Mouse (Mus musculus): ENCODE results near the gene Elk4. TPM values are rescaled to one million over a fixed set of nuclear protein-coding genes. Genes with fewer than 3 reads are reported as not detected.
A peak's percentile ranks its signal among the peaks of the same experiment; 100 is the strongest.

Elk4 gene
- polyA plus RNA-seq, 1 experiment = 33.1 TPM

DNA sequence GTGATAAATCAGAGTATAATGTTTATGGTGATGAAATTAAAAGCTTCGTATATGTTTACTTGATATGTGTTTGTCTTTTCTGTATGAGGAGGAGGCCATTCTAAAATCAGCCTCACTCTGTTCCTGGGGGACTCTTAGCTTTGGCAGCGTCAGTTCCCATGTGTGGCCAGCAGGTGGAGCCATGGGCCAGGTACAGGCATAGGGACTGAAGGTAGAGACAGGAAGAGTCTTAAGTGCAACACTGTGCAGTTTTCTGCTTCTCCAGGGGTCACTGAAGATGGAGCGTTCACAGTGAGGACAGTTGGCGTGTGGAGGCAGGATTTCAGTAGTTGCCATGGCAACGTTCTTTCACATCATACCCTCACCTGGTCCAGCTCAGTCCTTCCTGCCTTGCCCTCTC lies 24.5 kb upstream of the Elk4 start:
- 14% methylated on average over 5 of the region's 5 CpGs for WGBS
- Histone ChIP-seq H3K36me3 (ENCODE audit: control insufficient read depth, insufficient read depth, low read length) (no peaks in the 10 kb centered on the region), H3K4me3 (ENCODE audit: extremely low read depth, insufficient read depth, insufficient read length) (no peak overlapping the region), H3K27ac (ENCODE audit: insufficient read depth, low read length) (no peak overlapping the region), H3K27me3 (ENCODE audit: control insufficient read depth, insufficient read depth, low read length) (no peaks in the 10 kb centered on the region), H3K4me1 (ENCODE audit: control insufficient read depth, insufficient read depth, insufficient read length) (no peaks in the 10 kb centered on the region)
- TF ChIP-seq POLR2A (IDR thresholded peaks at IDR 0.05; ENCODE audit: low read depth, low read length) (no peak), CTCF (IDR thresholded peaks at IDR 0.05; ENCODE audit: extremely low read depth, insufficient read depth, insufficient read length, insufficient replicate concordance) (peak; percentile 98; the same call in 1 of the 2 replicates)
- DNase-seq (ENCODE audit: low read depth in 1 of 2, low spot score in 2 of 2) = peak; percentile 48 to 80

DNA sequence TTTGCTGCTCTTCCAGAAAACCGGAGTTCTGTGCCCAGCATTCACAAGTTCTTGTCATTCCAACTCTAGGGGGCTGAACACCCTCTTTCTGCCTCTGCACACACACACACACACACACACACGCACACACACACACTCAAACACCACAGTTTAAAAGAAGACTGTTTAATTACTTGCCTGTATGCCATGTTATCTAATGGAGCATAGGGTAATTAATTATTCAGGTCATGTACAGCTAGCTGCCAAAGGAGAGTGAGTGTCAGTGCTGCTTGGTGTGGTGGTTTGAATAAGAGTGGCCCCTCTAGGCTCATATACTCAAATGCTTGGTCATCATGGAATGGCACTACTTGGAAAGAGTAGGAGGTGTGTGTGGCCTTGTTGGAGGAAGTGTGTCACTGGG lies 23.6 kb upstream of the Elk4 start:
- Histone ChIP-seq H3K4me3 (ENCODE audit: extremely low read depth, insufficient read depth, insufficient read length) (no peak overlapping the region), H3K4me1 (ENCODE audit: control insufficient read depth, insufficient read depth, insufficient read length) (no peaks in the 10 kb centered on the region), H3K27me3 (ENCODE audit: control insufficient read depth, insufficient read depth, low read length) (no peaks in the 10 kb centered on the region), H3K27ac (ENCODE audit: insufficient read depth, low read length) (no peak overlapping the region), H3K36me3 (ENCODE audit: control insufficient read depth, insufficient read depth, low read length) (no peaks in the 10 kb centered on the region)
- WGBS = 74% methylated on average over 2 of the region's 2 CpGs
- no peak for DNase-seq (ENCODE audit: low read depth in 1 of 2, low spot score in 2 of 2)
- TF ChIP-seq POLR2A (IDR thresholded peaks at IDR 0.05; ENCODE audit: low read depth, low read length) = no peak
- TF ChIP-seq CTCF (IDR thresholded peaks at IDR 0.05; ENCODE audit: extremely low read depth, insufficient read depth, insufficient read length, insufficient replicate concordance) = no peak

DNA sequence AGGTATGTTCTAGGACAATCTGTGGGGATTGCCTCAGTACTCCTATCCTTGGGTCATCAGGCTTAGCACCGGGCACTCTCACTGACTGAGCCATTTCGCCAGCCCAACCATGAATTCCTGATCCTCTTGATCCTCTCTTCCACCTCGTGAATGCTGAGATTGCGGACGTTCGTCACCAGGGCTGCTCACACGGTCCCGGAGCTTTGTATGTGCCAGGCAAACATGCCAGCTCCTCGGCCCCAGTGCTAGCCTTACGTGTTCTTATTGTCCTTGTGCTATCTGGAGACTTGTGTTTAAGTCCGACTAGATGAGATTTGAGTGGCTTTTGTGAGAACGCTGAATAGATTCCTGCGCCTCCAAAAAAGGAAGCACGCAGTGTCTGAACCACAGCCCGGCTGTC lies 20.0 kb upstream of the Elk4 start:
- Histone ChIP-seq H3K27me3 (ENCODE audit: control insufficient read depth, insufficient read depth, low read length) (no peaks in the 10 kb centered on the region), H3K4me1 (ENCODE audit: control insufficient read depth, insufficient read depth, insufficient read length) (no peaks in the 10 kb centered on the region)

DNA sequence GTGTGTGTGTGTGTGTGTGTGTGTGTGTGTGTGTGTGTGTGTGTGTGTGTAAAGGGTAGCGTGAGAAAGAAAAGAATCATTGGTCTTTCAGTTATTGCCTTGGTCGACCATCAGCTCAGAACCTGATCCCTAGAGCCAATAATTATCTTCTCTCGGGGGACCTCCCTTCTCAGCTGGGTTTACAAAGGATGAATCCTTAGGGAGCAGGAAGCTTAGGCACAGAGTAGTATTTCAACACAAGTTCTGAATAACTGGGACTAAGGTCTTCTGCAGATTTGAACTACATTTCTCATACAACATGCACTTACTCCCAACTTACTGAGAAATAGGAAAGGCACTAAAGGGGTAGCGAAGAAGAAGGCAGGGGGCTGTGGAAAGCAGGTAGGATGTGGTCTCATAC lies 17.9 kb upstream of the Elk4 start:
- H3K4me1 ChIP-seq (ENCODE audit: control insufficient read depth, insufficient read depth, insufficient read length) = no peaks in the 10 kb centered on the region
- no peak overlapping the region for H3K4me3 ChIP-seq (ENCODE audit: extremely low read depth, insufficient read depth, insufficient read length)
- no peak overlapping the region for H3K27ac ChIP-seq (ENCODE audit: insufficient read depth, low read length)
- DNase-seq (ENCODE audit: low read depth in 1 of 2, low spot score in 2 of 2) = no peak
- TF ChIP-seq CTCF (IDR thresholded peaks at IDR 0.05; ENCODE audit: extremely low read depth, insufficient read depth, insufficient read length, insufficient replicate concordance) (no peak), POLR2A (IDR thresholded peaks at IDR 0.05; ENCODE audit: low read depth, low read length) (no peak)
- no peaks in the 10 kb centered on the region for H3K27me3 ChIP-seq (ENCODE audit: control insufficient read depth, insufficient read depth, low read length)
- 92% methylated on average over 4 of the region's 4 CpGs for WGBS
- H3K36me3 ChIP-seq (ENCODE audit: control insufficient read depth, insufficient read depth, low read length) = no peaks in the 10 kb centered on the region

More for the DNA sequence above, 20.0 kb upstream of the Elk4 start:
- Histone ChIP-seq H3K36me3 (ENCODE audit: control insufficient read depth, insufficient read depth, low read length) (no peaks in the 10 kb centered on the region), H3K4me3 (ENCODE audit: extremely low read depth, insufficient read depth, insufficient read length) (no peak overlapping the region), H3K27ac (ENCODE audit: insufficient read depth, low read length) (no peak overlapping the region)
- 82% methylated on average over 15 of the region's 15 CpGs for WGBS
- no peak for DNase-seq (ENCODE audit: low read depth in 1 of 2, low spot score in 2 of 2)
- TF ChIP-seq POLR2A (IDR thresholded peaks at IDR 0.05; ENCODE audit: low read depth, low read length) (no peak), CTCF (IDR thresholded peaks at IDR 0.05; ENCODE audit: extremely low read depth, insufficient read depth, insufficient read length, insufficient replicate concordance) (no peak)

DNA sequence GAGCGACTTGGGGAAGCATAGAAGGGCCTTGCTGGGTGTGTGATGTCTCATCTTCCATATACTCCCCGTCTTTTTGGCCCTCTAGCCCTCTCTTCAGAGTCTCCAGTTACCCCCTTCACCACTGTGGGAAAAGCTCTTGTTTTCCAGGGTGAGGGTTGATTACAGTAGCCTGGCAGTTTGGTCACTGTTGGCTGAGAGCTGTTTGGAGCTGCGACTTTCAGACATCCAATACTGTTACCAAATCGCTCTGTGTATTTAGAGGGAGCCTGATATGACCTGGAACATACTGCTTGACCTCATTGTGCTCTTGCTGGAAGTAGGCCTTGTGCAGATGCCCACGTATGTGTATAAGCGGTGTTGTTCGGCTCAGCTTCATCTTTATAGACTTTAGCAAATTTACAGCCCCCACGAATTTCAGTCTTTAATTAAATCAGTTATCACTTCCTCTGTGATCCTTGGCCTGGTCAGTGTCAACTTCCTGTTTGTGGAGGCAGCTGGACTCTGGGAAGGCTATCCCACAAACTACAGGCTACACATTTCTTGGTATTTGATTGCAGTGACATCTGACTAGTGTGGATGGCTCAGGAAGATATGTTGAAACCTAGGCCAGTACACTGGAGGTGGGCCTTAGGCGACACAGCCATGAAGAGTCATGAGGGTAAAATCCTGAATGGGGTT lies 17.2 kb upstream of the Elk4 start:
- 85% methylated on average over 9 of the region's 9 CpGs for WGBS
- H3K27ac ChIP-seq (ENCODE audit: insufficient read depth, low read length) = no peak overlapping the region

DNA sequence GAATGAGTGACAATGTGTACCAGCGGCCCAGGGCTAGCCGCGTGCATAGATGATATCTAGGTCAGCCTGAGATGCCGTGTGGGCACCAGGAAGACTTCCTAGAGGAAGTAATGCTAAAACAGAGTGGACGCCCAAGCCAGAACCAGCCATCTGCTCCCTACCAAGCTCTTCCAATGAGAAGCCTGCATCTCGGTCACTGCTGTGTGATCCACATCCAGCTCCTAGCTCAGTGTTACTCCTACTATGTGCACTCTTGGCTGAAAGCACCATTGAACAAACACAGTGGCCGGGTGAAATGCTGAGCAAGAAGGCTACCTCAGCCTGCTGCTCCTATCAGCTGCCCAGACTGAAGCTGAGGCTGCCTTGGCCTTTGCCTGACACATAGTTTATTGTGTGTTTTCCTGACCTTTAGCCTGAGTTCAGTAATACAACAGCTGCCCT lies 14.8 kb upstream of the Elk4 start:
- no peak overlapping the region for H3K4me3 ChIP-seq (ENCODE audit: extremely low read depth, insufficient read depth, insufficient read length)

More for the DNA sequence above, 17.2 kb upstream of the Elk4 start:
- H3K4me1 ChIP-seq (ENCODE audit: control insufficient read depth, insufficient read depth, insufficient read length) = no peaks in the 10 kb centered on the region
- H3K4me3 ChIP-seq (ENCODE audit: extremely low read depth, insufficient read depth, insufficient read length) = no peak overlapping the region
- TF ChIP-seq POLR2A (IDR thresholded peaks at IDR 0.05; ENCODE audit: low read depth, low read length) (no peak), CTCF (IDR thresholded peaks at IDR 0.05; ENCODE audit: extremely low read depth, insufficient read depth, insufficient read length, insufficient replicate concordance) (no peak)
- no peaks in the 10 kb centered on the region for H3K36me3 ChIP-seq (ENCODE audit: control insufficient read depth, insufficient read depth, low read length)
- no peaks in the 10 kb centered on the region for H3K27me3 ChIP-seq (ENCODE audit: control insufficient read depth, insufficient read depth, low read length)
- no peak for DNase-seq (ENCODE audit: low read depth in 1 of 2, low spot score in 2 of 2)

More for the DNA sequence above, 14.8 kb upstream of the Elk4 start:
- WGBS = 73% methylated on average over 7 of the region's 7 CpGs
- DNase-seq (ENCODE audit: low read depth in 1 of 2, low spot score in 2 of 2) = no peak
- H3K27ac ChIP-seq (ENCODE audit: insufficient read depth, low read length) = no peak overlapping the region
- TF ChIP-seq POLR2A (IDR thresholded peaks at IDR 0.05; ENCODE audit: low read depth, low read length) = no peak
- TF ChIP-seq CTCF (IDR thresholded peaks at IDR 0.05; ENCODE audit: extremely low read depth, insufficient read depth, insufficient read length, insufficient replicate concordance) = no peak
- H3K36me3 ChIP-seq (ENCODE audit: control insufficient read depth, insufficient read depth, low read length) = no peaks in the 10 kb centered on the region
- no peaks in the 10 kb centered on the region for H3K4me1 ChIP-seq (ENCODE audit: control insufficient read depth, insufficient read depth, insufficient read length)
- no peaks in the 10 kb centered on the region for H3K27me3 ChIP-seq (ENCODE audit: control insufficient read depth, insufficient read depth, low read length)
